Mouse (Mus musculus) cerebellum, postnatal 10 days (tissue): ENCODE data around the gene Fam71a.
"Not testable (repeated sequence)": the region's sequence is repeated elsewhere in the genome, so short reads cannot be mapped to it uniquely, and the experiment has no call there.

ENCODE experiments used
- DNase-seq, 2 experiments: peaks; one replicate each; pipeline ENCODE4 v3.0.0; 2021; ENCODE audit warnings: mixed read lengths in 2 of 2

The Fam71a gene

DNA sequence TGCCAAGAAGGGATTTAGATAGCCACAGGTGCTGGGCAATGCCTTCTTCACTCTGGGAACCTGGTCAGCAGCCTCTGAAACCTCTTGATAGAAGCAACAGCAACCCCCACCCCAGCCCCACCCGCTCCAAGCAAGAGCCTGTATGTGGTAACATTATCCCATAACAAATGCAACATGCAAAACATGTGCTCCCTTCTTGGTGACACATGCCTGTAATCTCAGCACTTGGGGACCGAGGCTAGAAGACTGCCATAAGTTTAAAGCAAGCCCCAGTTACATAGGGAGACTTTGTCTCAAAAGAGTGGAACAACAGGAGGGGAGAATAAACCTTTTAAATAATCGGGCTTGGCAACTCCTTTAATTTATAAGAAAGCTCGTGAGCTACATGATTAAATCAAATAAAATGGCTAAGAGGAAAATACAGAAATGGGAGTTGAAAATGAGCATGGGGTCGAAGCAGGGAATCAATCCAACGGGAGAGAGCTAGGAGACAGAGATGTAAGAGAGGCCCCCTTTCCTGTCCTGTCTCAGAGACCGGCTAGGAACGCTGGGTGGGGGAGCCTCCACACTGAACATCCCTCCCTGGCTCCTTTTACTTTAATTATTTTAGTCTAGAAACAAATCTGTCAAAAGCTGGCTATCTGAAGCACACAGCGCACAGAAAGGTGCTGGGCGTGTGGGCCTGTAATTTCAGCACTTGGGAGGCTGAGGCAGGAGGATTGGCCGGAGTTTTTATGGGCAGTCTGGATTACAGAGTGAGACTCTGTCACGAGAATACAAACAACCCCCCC, 17.0 kb upstream of the Fam71a start:
- DNase-seq = no peak

DNA sequence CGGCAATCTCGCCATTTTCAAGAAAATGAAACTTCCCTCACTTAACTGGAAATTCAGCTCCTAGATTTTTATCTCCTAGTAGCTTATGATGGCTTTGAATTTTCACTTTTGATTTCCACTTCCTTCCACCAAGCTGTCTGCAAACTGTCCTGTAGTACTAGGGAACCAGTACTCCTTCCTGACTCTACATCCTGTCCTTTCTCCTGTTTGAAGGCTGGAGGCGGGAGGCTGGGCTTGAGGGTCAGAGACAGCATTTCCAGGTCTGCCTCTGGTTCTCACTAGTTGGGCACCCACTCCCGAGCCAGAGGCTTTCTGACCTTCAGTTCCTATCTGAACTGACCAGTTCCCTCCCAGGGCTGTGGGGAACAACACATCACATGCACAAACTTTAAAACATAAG, 15.8 kb upstream of the Fam71a start:
- DNase-seq = no peak

DNA sequence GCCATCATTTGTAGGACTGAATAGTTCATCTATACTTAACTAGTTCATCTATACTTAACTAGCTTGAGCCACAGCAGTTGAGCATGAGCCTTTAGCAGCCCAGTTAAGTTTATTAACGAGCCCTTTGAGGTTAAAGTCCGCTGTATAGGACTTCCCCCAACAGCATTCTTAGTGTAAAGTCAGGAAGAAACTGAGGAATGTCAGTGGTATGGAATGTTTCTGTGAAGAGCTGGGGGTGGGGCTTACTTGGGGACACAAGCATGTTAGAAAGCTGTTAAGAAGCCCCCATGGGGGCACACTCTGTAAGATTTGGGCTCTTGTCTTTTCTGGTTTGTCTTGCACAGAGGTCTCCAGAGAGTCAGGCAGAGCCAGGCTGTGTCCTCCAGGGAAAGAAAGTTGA, 15.2 kb upstream of the Fam71a start:
- DNase-seq = no peak

DNA sequence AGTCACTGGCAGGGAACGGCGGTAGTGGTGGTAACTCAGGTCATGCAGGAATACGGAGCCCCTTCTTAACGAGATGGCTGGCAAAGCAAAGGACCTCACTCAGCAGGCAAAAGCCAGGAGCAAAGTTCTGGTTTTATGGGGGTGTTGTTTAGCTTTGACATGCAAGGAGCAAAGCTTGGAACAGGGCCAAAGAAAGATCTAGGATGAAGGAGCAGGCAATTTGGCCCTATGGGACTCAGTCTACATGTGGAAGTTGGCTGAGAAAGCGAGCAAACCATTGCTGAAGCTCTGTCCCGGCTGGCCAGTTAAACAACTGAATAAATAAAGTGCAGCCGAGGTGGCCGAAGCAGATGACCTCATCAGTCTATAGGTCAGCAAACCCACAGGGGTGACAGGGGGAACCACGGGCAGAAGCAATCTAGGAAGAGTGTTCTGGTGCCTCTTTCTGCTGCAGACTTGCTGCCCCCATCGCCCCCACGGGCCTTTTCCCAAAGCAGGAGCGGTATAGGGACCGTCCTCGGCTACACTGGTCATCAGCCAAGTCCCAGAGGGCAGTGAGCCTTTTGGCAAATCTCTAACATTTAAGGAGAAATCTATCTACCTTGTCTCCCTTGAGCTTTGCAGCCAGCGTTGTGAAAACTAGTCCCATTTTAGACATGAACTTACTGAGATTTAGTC, 14.0 kb upstream of the Fam71a start:
- DNase-seq = peak in 1 of 2 experiments; percentile 32

DNA sequence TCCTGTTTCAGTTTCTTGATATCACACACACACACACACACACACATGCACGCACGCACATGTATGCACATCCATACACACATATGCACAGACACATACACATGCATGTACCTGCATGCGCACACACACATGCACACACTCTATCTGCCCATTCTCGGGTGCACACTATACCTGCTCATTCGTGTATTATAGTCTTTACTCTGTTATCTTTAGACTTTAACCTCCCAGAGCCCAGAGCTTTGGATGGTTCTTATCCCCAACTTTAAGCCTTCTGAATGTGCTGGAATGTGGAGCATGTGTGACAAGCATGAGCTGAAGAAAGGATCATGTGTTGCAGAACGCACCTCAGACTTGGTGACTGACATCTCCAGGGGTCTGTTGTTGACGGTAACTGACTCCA, 12.3 kb upstream of the Fam71a start:
- no peak for DNase-seq

DNA sequence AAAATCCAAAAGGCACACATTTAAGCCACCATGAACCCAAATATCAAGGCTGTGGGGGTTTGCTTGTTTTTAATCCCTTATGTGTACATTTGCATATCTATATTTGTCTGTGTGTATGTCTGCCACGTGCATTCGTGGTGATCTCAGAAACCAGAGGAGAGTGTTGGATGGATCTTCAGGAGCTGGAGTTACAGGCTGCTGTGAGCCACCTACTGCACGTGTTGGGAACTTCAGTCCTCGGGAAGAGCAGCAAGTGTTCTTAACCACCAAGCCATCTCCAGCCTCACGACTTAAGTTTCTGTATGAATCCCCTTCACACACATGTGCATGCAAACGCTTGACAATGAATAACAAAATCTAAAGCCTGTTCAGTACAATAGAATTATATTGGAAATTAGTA, 7.9 kb upstream of the Fam71a start:
- DNase-seq = peak; percentile 34 to 47

DNA sequence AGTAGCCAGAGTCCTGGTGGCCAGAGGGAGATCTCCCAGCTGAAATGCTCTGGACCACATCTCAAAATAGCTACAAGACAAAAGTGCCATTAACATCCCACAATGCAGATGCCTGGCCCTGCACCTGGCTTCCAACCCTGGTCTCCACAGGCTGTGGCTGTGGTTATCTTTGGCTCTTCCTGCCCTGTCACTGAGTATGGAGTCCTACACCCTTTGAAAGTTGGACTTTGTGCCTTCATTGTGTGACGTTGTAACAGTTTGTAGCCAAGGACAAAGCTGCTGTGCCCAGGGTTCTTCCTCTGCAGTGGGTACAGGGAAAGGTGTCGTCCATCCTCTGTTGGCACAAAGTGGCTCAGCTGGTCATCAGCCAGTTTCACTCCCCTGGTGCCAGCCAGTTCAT, 5.8 kb upstream of the Fam71a start:
- no peak for DNase-seq

DNA sequence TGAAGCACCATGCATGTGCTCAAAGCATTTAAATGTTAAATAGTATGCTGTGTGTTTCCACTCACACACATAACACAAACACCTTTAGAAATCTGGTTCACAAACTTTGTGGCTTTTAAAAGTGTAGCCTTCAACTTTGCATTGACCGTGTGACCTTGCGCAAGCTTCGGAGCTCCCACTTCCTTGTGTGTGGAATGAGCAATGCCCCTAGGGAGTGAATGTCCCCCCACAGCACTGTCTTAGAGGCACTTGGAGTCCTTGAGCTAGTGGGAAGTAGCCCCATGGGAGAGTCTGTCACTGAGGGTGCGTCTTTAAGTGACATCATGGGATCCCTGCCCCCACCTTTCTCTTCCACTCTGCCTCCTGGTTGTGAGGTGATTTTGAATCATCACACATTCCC, 1.6 kb upstream of the Fam71a start:
- no peak for DNase-seq

DNA sequence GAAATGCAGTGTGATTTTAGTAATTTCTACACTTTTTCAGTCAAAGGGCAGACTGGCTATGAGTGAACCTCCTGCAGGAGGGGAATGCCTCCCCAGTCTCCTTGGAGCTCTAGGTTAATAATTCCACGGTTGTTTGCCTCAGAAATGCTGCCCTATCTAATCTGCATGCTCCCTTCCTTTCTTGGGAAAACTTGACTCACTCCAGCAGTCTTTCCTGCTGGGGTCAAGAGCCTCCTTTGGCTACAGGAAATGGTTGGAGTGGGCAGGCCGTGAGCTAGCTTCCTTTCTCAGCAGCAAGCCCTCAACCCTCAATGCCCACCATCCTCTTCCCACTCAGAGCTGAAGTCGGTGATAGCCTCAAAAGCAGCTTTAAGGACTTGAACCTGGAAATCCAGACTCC, 10.3 kb downstream of the Fam71a start:
- no peak for DNase-seq

DNA sequence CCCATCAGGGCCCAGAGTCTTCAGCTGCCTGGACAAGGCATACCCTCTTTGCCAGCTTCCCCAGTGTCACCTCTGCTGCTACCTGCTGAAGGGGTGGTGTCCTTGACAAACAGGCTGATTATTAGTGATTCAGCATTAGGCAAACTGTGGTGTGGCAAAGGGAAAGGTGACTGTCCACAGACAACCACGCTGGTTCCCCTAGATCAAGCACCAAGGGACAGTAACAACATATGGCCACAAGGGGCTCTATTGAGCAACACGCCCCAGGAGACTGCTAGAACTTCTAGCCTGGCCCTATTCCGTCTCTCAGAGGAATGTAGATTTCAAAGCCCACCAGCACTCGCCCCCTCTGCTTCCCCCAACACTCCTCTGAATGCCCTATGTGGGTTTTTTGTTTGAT, 11.6 kb downstream of the Fam71a start:
- peak; percentile 58 to 59 for DNase-seq

DNA sequence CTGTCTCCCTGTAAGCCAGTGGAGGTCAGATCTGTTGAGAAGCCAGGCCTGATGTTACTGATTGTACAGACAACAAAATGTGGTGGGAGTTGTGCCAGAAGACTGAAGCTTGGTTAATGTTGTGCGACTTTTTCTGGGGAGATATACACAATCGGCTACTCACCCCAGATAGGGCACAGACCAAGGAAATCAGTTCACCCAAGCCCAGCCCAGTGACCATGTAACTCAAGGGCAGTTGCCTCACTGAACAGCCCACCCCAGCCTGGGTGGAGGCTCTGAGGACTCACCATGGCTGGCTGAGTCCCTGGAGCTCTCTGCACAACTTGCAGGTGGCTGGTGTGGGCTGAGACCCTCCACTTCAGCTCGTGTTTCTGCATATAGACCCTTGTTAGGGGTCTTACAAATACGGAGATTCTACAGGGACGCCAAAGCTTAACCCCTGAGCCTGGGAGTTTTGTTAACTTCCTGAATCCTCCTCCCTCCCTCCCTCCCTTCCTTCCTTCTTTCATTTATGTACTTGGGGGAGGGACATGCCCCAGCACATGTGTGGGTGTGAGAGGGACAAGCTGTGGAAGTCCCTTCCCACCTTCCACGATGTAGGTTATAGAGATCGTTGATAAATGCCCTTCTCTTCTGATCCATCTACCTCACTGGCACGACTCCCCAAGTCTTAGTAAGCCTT, 13.6 kb downstream of the Fam71a start:
- DNase-seq = no peak

DNA sequence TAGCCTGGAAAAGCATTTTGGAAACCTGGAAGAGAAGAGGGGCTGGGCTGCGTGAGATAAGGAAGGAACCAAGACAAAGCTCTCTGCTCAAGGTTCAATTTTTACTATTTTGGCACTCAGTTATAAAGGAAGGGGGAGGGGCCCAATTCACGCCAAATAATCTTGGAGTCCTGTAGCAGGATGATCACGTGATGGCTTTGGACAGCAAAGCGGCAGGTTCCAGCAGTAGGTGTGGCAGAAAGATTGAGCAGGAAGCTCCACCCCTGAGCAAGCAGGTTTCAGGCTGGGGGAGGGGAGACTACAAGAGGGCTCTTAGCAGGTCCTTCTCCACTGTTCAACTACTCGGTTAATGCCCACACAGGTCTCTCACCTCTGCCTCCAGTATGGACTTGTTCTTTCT, 15.1 kb downstream of the Fam71a start:
- DNase-seq = not testable (repeated sequence)

DNA sequence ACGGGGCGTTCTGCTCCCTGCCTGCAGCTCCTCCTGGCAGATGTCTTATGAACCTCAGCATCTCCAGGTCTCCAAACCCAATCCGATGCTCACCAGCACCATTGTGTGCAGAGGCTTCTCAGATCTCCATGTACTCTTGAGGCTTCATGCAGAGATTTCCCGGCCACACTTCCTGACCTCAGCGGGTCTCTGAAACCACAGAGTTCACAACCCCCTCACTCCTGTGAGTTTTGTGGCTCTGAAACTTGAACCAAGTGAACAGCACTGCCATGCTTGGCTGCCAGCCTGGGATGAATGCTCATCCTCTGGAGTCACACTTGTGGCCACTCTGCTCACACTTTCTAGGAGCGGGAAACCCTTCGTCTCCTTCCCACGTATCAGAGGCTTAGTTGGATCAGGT, 23.6 kb downstream of the Fam71a start:
- DNase-seq = no peak

DNA sequence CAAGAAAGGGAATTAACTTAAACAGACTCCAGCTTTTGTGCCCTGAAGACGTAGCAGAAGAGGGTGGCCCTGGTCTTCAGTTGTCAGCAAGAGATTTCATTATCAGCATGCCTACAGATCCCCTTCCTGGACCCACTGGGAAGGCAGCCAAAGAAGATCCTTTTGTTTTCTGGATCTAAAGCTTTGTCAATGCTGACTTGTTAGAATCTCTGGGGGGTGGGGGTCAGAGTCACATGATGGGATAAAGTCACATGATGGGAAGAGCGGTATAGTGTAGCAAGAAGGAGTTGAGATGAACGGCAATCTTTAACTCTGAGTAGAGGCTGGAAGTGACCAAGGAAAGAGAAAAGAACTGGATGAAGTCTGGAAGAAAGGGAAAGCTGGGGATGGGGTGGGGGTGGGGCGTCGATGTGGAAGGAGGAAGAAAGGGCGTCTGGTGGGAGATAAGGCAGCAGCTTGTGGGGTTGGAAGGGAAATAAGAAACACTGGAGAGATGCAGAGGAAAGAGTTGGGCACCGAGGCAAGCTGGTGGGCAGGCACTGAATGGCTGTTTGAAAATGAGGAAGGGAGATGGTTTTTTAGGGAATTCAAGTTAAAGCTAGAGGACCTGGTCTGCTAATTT, 25.6 kb downstream of the Fam71a start:
- no peak for DNase-seq

DNA sequence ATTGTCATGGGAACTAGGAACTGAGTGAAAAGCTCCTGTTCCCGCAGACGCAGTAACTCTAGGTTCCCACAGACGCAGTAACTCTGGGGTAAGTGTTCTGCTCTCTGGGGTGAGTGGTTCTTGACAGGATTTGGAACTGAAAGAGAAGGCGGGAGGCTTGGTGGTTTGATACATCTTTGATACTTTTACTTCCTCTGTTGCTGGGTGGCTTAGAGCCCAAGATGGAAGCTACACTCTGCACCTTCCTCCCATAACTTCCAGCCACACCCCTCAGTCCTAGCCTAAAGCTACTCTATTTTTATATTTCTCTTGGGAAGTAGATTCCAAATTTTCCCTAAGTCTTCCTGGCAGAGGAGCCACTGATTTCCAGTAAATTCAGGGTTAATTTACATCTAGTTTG, 26.2 kb downstream of the Fam71a start:
- DNase-seq = no peak

DNA sequence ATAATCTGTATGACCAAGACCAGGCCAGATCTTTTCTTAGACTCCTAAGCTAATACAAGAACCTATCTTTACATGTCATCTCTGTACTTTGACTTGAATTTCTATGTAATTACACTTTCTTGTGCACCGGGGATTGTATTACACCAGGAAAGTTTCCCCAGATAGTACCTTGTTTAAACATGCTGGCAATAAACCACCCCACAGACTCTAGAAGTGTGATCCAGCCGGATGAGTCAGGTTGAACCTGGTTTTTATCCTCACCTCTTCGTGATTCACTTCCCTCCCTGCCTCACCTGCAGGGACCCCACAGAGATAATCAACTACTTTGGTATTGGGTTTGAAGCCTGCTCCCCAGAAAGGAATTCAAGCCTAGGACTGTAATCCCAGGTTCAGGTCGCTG, 29.2 kb downstream of the Fam71a start:
- no peak for DNase-seq

DNA sequence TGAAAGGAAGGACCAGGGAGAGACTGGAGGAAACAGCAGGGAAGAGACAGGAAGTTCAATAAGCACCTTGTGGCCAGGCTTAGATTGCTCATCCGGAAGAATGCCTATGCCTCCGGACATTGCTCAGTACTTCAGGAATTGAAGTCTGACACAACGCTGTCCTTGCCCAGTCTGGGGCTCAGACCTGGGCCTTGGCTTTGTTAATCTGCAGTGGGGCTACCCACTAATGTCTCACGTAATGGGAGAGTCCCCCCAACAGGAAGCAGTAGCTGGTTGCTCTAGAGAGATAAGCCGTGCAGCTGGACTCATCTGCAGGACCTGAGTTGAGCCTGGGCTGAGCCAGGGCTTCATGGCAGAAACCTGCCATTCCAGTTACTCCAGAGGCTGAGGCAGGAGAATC, 31.7 kb downstream of the Fam71a start:
- no peak for DNase-seq

DNA sequence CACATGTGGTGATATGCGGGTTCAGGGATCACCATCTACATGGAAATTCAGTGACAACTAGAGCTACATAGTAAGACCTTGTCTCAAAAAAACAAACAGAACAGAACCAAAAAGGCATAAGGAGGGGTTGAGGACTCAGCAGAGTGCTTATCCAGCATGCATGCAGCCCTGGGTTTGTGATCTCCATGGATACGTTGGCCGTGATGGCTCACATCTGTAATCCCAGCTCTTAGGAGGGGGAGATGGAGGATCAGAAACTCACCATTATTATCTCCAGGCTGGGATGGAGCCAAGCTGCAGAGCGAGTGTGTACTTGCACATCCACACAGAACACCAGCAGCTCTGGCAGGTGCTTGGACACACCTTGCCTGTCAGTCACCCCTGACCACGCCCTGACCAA, 32.4 kb downstream of the Fam71a start:
- DNase-seq = no peak

DNA sequence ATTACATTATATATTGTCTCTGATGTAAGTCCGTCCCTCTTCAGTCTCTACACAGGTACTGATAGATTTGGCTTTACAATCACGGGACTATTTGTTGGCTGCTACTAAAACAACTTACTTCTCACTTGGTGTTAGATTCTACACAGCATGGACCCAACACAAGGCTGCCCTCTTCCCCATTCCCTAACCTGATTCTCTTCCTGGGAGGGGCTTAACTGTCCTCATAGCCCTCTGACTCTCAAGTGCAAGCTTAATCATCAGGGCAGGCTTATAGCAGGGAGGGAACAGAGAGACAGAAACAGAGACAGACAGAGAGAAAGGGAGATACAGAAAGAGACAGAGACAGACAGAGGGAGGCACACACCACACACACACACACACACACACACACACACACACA, 32.9 kb downstream of the Fam71a start:
- DNase-seq = no peak

DNA sequence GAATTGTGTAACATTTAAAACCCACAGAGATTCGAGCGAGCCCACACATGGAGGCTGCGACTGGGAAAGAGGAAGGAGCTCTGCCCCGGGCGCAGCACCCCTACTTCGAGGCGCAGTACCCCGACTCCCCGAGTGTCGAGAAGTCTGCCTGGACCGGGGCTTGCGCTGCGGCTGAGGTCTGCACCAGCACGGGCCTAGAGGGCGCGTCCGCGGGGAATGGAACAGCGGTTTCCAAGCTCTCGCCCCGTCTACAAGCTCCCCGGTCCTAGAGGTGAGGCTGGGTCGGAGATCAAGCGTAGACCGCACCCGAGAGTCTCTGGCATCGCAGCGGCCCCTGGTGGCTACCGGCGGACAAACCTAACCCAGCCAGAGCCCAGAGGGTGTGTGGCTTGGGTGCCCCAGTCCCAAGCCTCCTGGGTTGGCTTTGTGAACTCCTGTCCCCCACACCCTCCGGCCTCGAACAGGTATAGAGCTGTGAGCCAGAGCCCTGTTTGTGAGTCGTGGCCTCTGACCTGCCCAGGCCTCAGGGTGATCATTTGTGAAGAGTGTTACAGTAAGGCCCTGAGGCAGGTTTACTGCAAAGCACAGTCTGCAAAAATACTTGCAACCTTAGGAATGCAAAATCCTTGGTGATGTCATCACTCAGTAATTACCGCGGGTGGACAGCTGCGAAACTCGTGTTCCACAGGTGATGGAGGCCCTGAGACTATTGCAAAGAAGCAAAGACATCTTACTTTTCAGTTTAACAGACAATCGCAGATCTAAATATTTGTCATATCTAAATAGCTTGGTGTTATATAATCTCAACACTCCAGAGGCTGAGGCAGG, 38.6 kb downstream of the Fam71a start:
- peak; percentile 76 to 78 for DNase-seq

DNA sequence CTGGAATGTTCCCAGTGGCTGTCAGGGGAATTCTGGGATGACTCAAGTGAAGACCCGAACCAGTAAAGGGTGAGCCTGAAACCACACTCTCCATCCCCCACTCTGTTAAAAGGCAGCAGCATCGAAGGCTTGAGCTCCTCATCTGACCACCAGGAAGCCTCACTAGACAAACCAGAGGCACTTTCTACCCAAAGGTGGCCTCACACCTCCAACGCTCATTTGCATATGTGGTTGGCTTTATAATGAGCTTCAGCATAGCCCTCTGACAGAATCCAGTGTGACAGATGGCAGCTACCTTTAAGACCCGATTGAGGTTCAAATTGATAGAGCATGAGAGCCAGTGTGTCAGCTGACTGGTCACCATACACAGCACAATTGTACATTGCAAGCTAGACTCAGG, 40.3 kb downstream of the Fam71a start:
- no peak for DNase-seq

DNA sequence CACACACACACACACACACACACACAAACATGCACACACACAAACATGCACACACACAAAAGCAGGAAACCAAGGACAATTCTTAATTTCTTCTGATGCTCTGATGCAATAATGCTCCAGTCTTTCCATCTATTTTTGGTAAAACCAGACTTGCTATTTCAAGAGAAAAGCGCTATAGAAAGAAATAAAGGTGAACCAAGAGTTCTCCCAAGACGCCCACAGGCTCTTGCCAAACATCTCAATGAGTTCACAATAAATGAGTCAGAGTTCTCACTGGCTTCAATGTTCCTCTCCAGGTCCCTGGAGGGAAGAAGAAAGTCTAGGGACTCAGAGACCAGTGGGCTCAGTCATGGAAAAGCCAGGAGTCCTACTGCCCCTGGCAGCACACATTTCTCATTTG, 40.9 kb downstream of the Fam71a start:
- DNase-seq = no peak

DNA sequence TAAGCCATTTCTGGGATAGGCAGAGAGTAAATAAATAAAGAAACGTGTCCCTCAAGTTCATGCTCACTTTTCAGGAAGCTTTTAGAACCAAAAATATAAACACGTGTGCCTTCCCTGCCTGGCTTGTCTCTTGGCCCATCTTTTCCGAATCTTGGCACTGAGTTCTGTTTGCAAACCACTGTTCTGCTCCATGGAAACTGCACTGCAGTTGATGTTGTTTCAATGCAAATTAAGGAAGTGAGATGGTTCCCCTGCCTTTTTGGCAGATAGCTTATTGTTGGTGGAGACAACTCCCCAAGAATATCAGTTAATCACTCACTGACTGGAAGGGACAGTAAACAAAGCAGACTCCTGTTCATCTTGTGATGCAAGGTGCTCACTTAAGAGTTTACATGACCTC, 41.9 kb downstream of the Fam71a start:
- DNase-seq = no peak
